Mouse (Mus musculus): Measurements from ENCODE around the gene Tssc4. TPM values are rescaled to one million over a fixed set of nuclear protein-coding genes. Genes with fewer than 3 reads are reported as not detected.
A peak's percentile ranks its signal among the peaks of the same experiment; 100 is the strongest.

The Tssc4 gene
- polyA plus RNA-seq, 1 experiment from 2014 or later, result 24.1 TPM

- peak overlapping the region; percentile 90 for H3K4me3 ChIP-seq (ENCODE audit: low read depth, low read length)
- no peak for ATAC-seq
- TF ChIP-seq EP300 (IDR thresholded peaks at IDR 0.05; ENCODE audit: low read depth) (no peak), CTCF (IDR thresholded peaks at IDR 0.05; ENCODE audit: low read depth) (no peak)
- H3K27me3 ChIP-seq (ENCODE audit: insufficient read depth, low read length), result no peaks in the 10 kb centered on the region
- no peak for DNase-seq
- H3K9me3 ChIP-seq (ENCODE audit: low read length), result no peaks in the 10 kb centered on the region
- H3K27ac ChIP-seq (ENCODE audit: low read depth), result no peak overlapping the region
- H3K4me1 ChIP-seq (ENCODE audit: insufficient read depth), result peaks cover 17% of the 10 kb centered on the region
- peak overlapping the region; percentile 94 for H3K4me2 ChIP-seq (ENCODE audit: low read depth, low read length)
- H3K9ac ChIP-seq (replicated peaks), result peak overlapping the region; percentile 91
- peaks cover 23% of the 10 kb centered on the region for H3K36me3 ChIP-seq (replicated peaks; ENCODE audit: insufficient read depth, low read length)
- WGBS (ENCODE audit: insufficient replicate concordance), result 88% methylated on average over 10 of the region's 10 CpGs
Observed at GRCm38 (mm10) chr7:143070506-143071070, 1.5 kb downstream of the Tssc4 start.

- no peak overlapping the region for H3K4me2 ChIP-seq (ENCODE audit: low read depth, low read length)
- WGBS (ENCODE audit: insufficient replicate concordance), result 71% methylated on average over 5 of the region's 5 CpGs
Observed at GRCm38 (mm10) chr7:143072605-143073004, 3.6 kb downstream of the Tssc4 start.

GRCm38 (mm10) chr7:143073086-143073485 lies 4.0 kb downstream of the Tssc4 start:
- Histone ChIP-seq H3K27ac (ENCODE audit: low read depth) (no peak overlapping the region), H3K36me3 (replicated peaks; ENCODE audit: insufficient read depth, low read length) (no peaks in the 10 kb centered on the region), H3K4me2 (ENCODE audit: low read depth, low read length) (no peak overlapping the region), H3K9ac (replicated peaks) (no peak overlapping the region), H3K27me3 (ENCODE audit: insufficient read depth, low read length) (no peaks in the 10 kb centered on the region), H3K4me3 (ENCODE audit: low read depth, low read length) (no peak overlapping the region), H3K4me1 (ENCODE audit: insufficient read depth) (peaks cover 17% of the 10 kb centered on the region), H3K9me3 (ENCODE audit: low read length) (no peaks in the 10 kb centered on the region)
- WGBS (ENCODE audit: insufficient replicate concordance), result 50% methylated on average over 1 of the region's 1 CpGs
- TF ChIP-seq EP300 (IDR thresholded peaks at IDR 0.05; ENCODE audit: low read depth) (no peak), CTCF (IDR thresholded peaks at IDR 0.05; ENCODE audit: low read depth) (peak; percentile 78)
- DNase-seq (peak; percentile 67), ATAC-seq (no peak)

More at GRCm38 (mm10) chr7:143072605-143073004, 3.6 kb downstream of the Tssc4 start:
- ATAC-seq (no peak), DNase-seq (no peak)
- Histone ChIP-seq H3K9ac (replicated peaks) (no peak overlapping the region), H3K27ac (ENCODE audit: low read depth) (no peak overlapping the region), H3K36me3 (replicated peaks; ENCODE audit: insufficient read depth, low read length) (peaks cover 4% of the 10 kb centered on the region; the same call in 1 of the 2 replicates), H3K4me1 (ENCODE audit: insufficient read depth) (peaks cover 17% of the 10 kb centered on the region), H3K27me3 (ENCODE audit: insufficient read depth, low read length) (no peaks in the 10 kb centered on the region), H3K4me3 (ENCODE audit: low read depth, low read length) (no peak overlapping the region), H3K9me3 (ENCODE audit: low read length) (no peaks in the 10 kb centered on the region)
- TF ChIP-seq EP300 (IDR thresholded peaks at IDR 0.05; ENCODE audit: low read depth) (no peak), CTCF (IDR thresholded peaks at IDR 0.05; ENCODE audit: low read depth) (no peak)

GRCm38 (mm10) chr7:143075394-143075793 lies 6.3 kb downstream of the Tssc4 start:
- H3K4me1 ChIP-seq (ENCODE audit: insufficient read depth), result peaks cover 4% of the 10 kb centered on the region
- whole genome bisulfite sequencing (ENCODE audit: insufficient replicate concordance), result 67% methylated on average over 5 of the region's 5 CpGs
- ATAC-seq (no peak), DNase-seq (no peak)
- no peak overlapping the region for H3K9ac ChIP-seq (replicated peaks)
- no peaks in the 10 kb centered on the region for H3K9me3 ChIP-seq (ENCODE audit: low read length)
- H3K36me3 ChIP-seq (replicated peaks; ENCODE audit: insufficient read depth, low read length), result no peaks in the 10 kb centered on the region
- H3K27ac ChIP-seq (ENCODE audit: low read depth), result no peak overlapping the region
- no peaks in the 10 kb centered on the region for H3K27me3 ChIP-seq (ENCODE audit: insufficient read depth, low read length)
- H3K4me2 ChIP-seq (ENCODE audit: low read depth, low read length), result no peak overlapping the region
- H3K4me3 ChIP-seq (ENCODE audit: low read depth, low read length), result no peak overlapping the region
- TF ChIP-seq EP300 (IDR thresholded peaks at IDR 0.05; ENCODE audit: low read depth) (no peak), CTCF (IDR thresholded peaks at IDR 0.05; ENCODE audit: low read depth) (no peak)

DNA sequence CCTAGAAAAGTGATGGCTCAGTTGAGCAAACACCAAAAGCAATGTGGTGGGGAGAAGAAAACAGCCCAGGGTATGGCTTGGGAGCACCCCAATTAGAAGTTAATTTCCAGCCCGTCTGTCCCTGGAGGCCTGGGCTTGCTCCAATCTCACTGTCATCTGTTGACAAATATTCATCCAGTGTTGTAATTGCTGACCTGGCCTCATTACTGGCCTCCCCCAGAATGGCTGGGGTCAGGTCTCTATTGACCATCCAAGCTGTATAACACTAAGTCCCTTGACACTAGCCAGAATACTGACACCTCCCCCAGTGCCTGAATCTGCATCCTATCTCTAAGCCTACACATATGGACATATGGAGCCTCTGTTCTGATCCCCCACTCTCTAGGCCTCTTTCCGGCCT lies 8.3 kb downstream of the Tssc4 start:
- H3K9ac ChIP-seq (replicated peaks), result no peak overlapping the region
- H3K36me3 ChIP-seq (replicated peaks; ENCODE audit: insufficient read depth, low read length), result no peaks in the 10 kb centered on the region
- DNase-seq, result no peak
- peak; percentile 62 for ATAC-seq
- no peak overlapping the region for H3K4me3 ChIP-seq (ENCODE audit: low read depth, low read length)
- no peaks in the 10 kb centered on the region for H3K9me3 ChIP-seq (ENCODE audit: low read length)
- H3K27me3 ChIP-seq (ENCODE audit: insufficient read depth, low read length), result no peaks in the 10 kb centered on the region
- no peaks in the 10 kb centered on the region for H3K4me1 ChIP-seq (ENCODE audit: insufficient read depth)
- H3K4me2 ChIP-seq (ENCODE audit: low read depth, low read length), result no peak overlapping the region
- no peak for TF ChIP-seq EP300 (IDR thresholded peaks at IDR 0.05; ENCODE audit: low read depth)
- no peak for TF ChIP-seq CTCF (IDR thresholded peaks at IDR 0.05; ENCODE audit: low read depth)
- 67% methylated on average over 2 of the region's 2 CpGs for WGBS (ENCODE audit: insufficient replicate concordance)
- no peak overlapping the region for H3K27ac ChIP-seq (ENCODE audit: low read depth)

- H3K36me3 ChIP-seq (replicated peaks; ENCODE audit: insufficient read depth, low read length), result no peaks in the 10 kb centered on the region
- no peak overlapping the region for H3K9ac ChIP-seq (replicated peaks)
- WGBS (ENCODE audit: insufficient replicate concordance), result 44% methylated on average over 6 of the region's 6 CpGs
- H3K4me3 ChIP-seq (ENCODE audit: low read depth, low read length), result no peak overlapping the region
- TF ChIP-seq CTCF (IDR thresholded peaks at IDR 0.05; ENCODE audit: low read depth) (no peak), EP300 (IDR thresholded peaks at IDR 0.05; ENCODE audit: low read depth) (no peak)
- no peaks in the 10 kb centered on the region for H3K9me3 ChIP-seq (ENCODE audit: low read length)
- no peak for ATAC-seq
- no peak overlapping the region for H3K4me2 ChIP-seq (ENCODE audit: low read depth, low read length)
- H3K27me3 ChIP-seq (ENCODE audit: insufficient read depth, low read length), result no peaks in the 10 kb centered on the region
- H3K27ac ChIP-seq (ENCODE audit: low read depth), result no peak overlapping the region
- no peak for DNase-seq
- no peaks in the 10 kb centered on the region for H3K4me1 ChIP-seq (ENCODE audit: insufficient read depth)
Observed at GRCm38 (mm10) chr7:143082024-143082423, 13.0 kb downstream of the Tssc4 start.
